Mouse (Mus musculus): Measurements from ENCODE around the gene Setd1a. TPM values are rescaled to one million over a fixed set of nuclear protein-coding genes. Genes with fewer than 3 reads are reported as not detected.
"Not testable (repeated sequence)": the region's sequence is repeated elsewhere in the genome, so short reads cannot be mapped to it uniquely, and the experiment has no call there.

The Setd1a gene
- total RNA-seq, 2 experiments from 2014 or later = 46.2 to 47.4 TPM

- peak; percentile 21 for DNase-seq
- intact Hi-C loops (cut with DNase I) = no loop called here
These were observed 47.0 kb downstream of the Setd1a start for GRCm38 (mm10) chr7:127823236-127824171.

- DNase-seq = peak; percentile 91
- intact Hi-C loops (cut with DNase I) = no loop called here
These were observed 47.9 kb downstream of the Setd1a start, which contains the start of the genes Stx4a and Stx1b for GRCm38 (mm10) chr7:127824176-127824871. Gene Stx4a (plus strand): TSS chr7:127824294. Gene Stx1b (minus strand): TSS chr7:127824549.

DNA sequence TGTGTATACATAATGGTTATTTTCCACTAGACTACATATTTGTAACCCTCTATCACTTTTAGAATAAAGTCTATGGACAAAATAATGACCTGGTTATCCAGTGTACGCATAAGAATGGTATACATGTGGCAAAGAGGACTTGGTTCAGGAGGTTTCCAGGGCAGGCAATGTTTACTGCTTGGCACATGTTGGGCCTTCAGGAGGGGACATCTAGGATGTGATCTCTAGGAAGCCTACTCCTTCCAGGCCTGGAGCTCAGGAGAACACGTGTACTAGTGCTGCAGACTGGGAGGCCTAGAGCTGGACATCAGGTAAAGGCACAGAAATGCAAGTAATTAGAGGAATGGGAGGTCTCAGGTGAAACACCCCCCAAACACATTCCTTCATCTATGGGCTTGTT, 59.1 kb downstream of the Setd1a start:
- DNase-seq = no peak
- intact Hi-C loops (cut with DNase I) = no loop called here

DNA sequence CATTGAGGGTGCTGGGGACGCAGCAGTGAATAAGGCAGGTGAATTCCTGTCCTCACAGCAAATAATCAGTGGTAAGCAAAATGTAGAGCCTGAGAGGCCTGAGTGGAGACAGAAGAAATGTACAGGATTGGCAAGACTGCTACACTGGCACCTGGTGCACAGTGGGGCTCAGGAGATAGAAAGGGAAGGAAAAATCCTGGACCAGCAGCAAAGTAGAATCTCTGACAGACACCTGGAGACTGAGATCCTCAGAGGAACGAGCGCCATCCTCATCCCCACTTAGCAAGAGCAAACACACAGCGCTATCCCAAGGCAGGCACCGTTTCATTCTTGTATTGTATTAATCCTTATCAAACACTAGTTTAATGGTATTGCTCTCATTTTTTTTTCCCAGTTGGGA, 61.0 kb downstream of the Setd1a start:
- no peak for DNase-seq
- intact Hi-C loops (cut with DNase I) = no loop called here

DNA sequence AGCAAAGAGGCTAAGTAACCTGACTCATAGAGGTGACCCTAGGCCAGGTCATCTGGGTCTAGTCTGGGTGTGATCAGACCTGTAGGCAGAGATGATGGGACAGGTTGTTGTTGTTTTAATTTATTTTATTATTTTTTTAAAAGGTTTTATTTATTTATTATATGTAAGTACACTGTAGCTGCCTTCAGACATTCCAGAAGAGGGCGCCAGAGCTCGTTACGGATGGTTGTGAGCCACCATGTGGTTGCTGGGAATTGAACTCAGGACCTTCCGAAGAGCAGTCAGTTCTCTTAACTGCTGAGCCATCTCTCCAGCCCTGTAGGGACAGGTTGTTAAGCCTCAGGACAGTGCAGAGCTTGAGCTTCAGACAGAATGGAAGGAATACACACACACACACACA, 61.4 kb downstream of the Setd1a start:
- intact Hi-C loops (cut with DNase I); DNase-seq: not testable (repeated sequence)

- intact Hi-C loops (cut with DNase I); DNase-seq: not testable (repeated sequence)
These were observed 63.6 kb downstream of the Setd1a start for GRCm38 (mm10) chr7:127840031-127840430.

DNA sequence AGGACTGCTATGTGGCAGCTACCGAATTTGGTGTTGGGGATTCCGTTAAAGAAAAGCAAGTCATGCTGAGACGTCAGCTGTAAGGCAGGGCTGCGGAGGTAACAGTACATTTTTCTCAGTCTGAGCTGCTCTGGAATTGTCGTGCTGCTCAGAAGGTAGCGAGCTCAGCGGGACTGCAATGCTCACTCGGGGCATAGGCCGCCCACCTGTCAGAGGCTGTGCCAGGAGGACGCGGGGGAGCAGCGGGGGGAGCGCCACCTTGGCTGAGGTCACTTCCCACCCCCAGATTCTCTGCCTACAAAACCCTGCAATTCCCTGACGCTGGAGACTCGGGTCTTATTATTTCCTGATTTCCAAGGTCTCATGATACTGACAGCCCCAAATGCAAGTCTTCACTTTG, 64.4 kb downstream of the Setd1a start:
- intact Hi-C loops (cut with DNase I) = no loop called here
- DNase-seq = peak; percentile 42

DNA sequence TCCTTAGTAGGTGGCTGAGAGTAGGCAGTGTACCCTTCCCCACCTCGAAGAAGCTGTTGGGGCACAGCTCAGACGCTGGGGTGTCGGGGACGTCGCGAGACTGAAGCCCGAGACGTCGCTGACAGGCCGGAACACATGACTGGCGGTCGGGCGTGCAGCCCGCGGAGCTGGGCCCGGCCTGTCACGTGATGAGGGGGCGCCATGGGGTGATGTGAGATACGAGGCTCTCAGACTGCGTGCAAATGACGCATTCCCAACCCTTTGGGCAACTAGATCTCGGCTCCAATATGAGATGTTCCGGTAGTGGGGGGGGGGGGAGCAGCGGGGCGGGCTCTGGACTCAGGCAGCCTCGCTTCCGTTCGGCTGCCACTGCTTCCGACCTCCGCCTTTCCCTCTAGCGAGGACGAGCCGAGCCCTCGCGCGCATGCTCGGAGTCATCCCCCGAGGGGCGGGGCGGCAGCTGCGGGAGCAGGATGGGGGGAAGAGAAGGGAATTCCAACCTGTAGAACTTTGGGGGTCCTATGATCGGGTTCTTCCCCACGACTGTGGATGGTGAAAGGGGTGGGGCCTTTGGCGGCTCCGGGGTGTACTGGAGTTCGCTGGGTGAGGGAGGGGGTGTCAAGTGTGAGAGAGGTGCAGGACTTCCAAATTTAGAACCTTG, 65.0 kb downstream of the Setd1a start:
- peak; percentile 96 for DNase-seq
- intact Hi-C loops (cut with DNase I) = no loop called here

- intact Hi-C loops (cut with DNase I) = no loop called here
- DNase-seq = peak; percentile 73
These were observed 65.7 kb downstream of the Setd1a start for GRCm38 (mm10) chr7:127842001-127842718.

Other genes starting within 250 kb of the Setd1a start
- 1 to 10 TPM; 6.9 to 9.3 TPM for gene Tmem265, start 215.3 kb upstream of the Setd1a start, total RNA-seq (2021)
- gene Phkg2, start 203.3 kb upstream of the Setd1a start, total RNA-seq (2021) = 10 to 100 TPM; 69.5 to 70.1 TPM
- 1 to 10 TPM; 7.0 to 7.8 TPM for gene Ccdc189, start 188.1 kb upstream of the Setd1a start, total RNA-seq (2021)
- gene Rnf40, start 187.9 kb upstream of the Setd1a start, total RNA-seq (2021) = 10 to 100 TPM; 75.1 to 82.6 TPM
- gene Zfp629, start 160.9 kb upstream of the Setd1a start, total RNA-seq (2021) = 10 to 100 TPM; 31.5 to 33.4 TPM
- 10 to 100 TPM; 87.2 to 94.3 TPM for gene Bcl7c, start 67.7 kb upstream of the Setd1a start, total RNA-seq (2021)
- gene Ctf1, start 63.9 kb upstream of the Setd1a start, total RNA-seq (2021) = 1 to 10 TPM; 5.3 to 6.5 TPM
- not detected for gene Ctf2, start 44.5 kb upstream of the Setd1a start, total RNA-seq (2021)
- gene Fbxl19, start 32.1 kb upstream of the Setd1a start, total RNA-seq (2021) = 100 to 1,000 TPM; 143 to 148 TPM
- gene Orai3, start 6.9 kb upstream of the Setd1a start, total RNA-seq (2021) = 10 to 100 TPM; 14.2 to 15.1 TPM
- 1 to 10 TPM; 2.2 to 3.1 TPM for gene Gm49388, start 8.9 kb downstream of the Setd1a start, total RNA-seq (2021)
- gene Hsd3b7, start 23.9 kb downstream of the Setd1a start, total RNA-seq (2021) = 1 to 10 TPM; 3.3 to 5.8 TPM
- 10 to 100 TPM; 34.5 to 40.0 TPM for gene Stx4a, start 47.6 kb downstream of the Setd1a start, total RNA-seq (2021)
- gene Stx1b, start 47.9 kb downstream of the Setd1a start, total RNA-seq (2021) = 100 to 1,000 TPM; 193 to 215 TPM
- gene Zfp646, start 99.6 kb downstream of the Setd1a start, total RNA-seq (2021) = 10 to 100 TPM; 36.3 to 38.0 TPM
- 10 to 100 TPM; 33.1 to 36.4 TPM for gene Zfp668, start 100.2 kb downstream of the Setd1a start, total RNA-seq (2021)
- gene Prss53, start 114.3 kb downstream of the Setd1a start, total RNA-seq (2021) = under 1 TPM; 0.54 to 0.90 TPM
- not detected for gene Gm21974, start 118.8 kb downstream of the Setd1a start, total RNA-seq (2021)
- 10 to 100 TPM; 27.4 to 28.2 TPM for gene Vkorc1, start 118.9 kb downstream of the Setd1a start, total RNA-seq (2021)
- 10 to 100 TPM; 39.2 to 43.5 TPM for gene Bckdk, start 127.4 kb downstream of the Setd1a start, total RNA-seq (2021)
- gene Kat8, start 135.8 kb downstream of the Setd1a start, total RNA-seq (2021) = 10 to 100 TPM; 28.1 to 31.1 TPM
- gene Prss8, start 153.4 kb downstream of the Setd1a start, total RNA-seq (2021) = 1 to 10 TPM in 1 of 2 experiments, under 1 TPM in 1; 0.54 to 1.6 TPM
- 10 to 100 TPM; 13.5 to 15.5 TPM for gene Prss36, start 170.1 kb downstream of the Setd1a start, total RNA-seq (2021)
- 100 to 1,000 TPM; 504 to 524 TPM for gene Fus, start 190.8 kb downstream of the Setd1a start, total RNA-seq (2021)
- 1 to 10 TPM; 2.4 to 3.3 TPM for gene Pycard, start 217.2 kb downstream of the Setd1a start, total RNA-seq (2021)
- under 1 TPM; 0.26 to 0.56 TPM for gene Trim72, start 227.3 kb downstream of the Setd1a start, total RNA-seq (2021)